Mouse (Mus musculus) hindbrain, embryonic 10.5 days (tissue): ENCODE data around the gene Ndufb2. TPM values are rescaled to one million over a fixed set of nuclear protein-coding genes. Genes with fewer than 3 reads are reported as not detected.

ENCODE experiments used
- DNase-seq: peaks from one replicate; pipeline ENCODE4 v3.0.0-alpha.2; 2017; ENCODE audit warnings: low spot score
- H3K27ac ChIP-seq: fragments of 300-500 bp; sonication (generic); 2 replicates; pipeline ENCODE4 v1.5.1; 2016; ENCODE audit warnings: mild to moderate bottlenecking, moderate library complexity
- H3K27me3 ChIP-seq: fragments of 300-500 bp; sonication (generic); 2 replicates; pipeline ENCODE4 v1.6.1; 2016; ENCODE audit warnings: mild to moderate bottlenecking; ENCODE audit not compliant: poor library complexity, insufficient read depth, severe bottlenecking
- H3K36me3 ChIP-seq: fragments of 300-500 bp; sonication (generic); 2 replicates; pipeline ENCODE4 v1.6.1; 2016; ENCODE audit warnings: mild to moderate bottlenecking, moderate library complexity
- H3K4me1 ChIP-seq: fragments of 300-500 bp; sonication (generic); replicated peaks from 2 replicates; pipeline ENCODE4 v1.6.1; 2016; ENCODE audit warnings: mild to moderate bottlenecking
- H3K4me3 ChIP-seq: fragments of 300-500 bp; sonication (generic); 2 replicates; pipeline ENCODE4 v1.5.1; 2016; ENCODE audit warnings: mild to moderate bottlenecking, moderate library complexity
- H3K9me3 ChIP-seq: fragments of 300-500 bp; sonication (generic); 2 replicates; pipeline ENCODE4 v1.6.1; 2016; ENCODE audit warnings: mild to moderate bottlenecking, moderate library complexity
- WGBS: fragments of 180-500 bp; shearing (Covaris S2); methylation state at CpG from one replicate; pipeline ENCODE4 v1.1.7; 2016; 5-methylcytosine and 5-hydroxymethylcytosine counted together
- polyA plus RNA-seq: library from polyadenylated mRNA; unstranded; fragments of >200 nt; fragmentation: Nextera tagmentation; extraction: Ambion mirVana; gene quantifications from 2 replicates; pipeline ENCODE4 v1.2.1, GENCODE M21; 2016

The Ndufb2 gene
- polyA plus RNA-seq: 292 and 328 TPM in 2 replicates

DNA sequence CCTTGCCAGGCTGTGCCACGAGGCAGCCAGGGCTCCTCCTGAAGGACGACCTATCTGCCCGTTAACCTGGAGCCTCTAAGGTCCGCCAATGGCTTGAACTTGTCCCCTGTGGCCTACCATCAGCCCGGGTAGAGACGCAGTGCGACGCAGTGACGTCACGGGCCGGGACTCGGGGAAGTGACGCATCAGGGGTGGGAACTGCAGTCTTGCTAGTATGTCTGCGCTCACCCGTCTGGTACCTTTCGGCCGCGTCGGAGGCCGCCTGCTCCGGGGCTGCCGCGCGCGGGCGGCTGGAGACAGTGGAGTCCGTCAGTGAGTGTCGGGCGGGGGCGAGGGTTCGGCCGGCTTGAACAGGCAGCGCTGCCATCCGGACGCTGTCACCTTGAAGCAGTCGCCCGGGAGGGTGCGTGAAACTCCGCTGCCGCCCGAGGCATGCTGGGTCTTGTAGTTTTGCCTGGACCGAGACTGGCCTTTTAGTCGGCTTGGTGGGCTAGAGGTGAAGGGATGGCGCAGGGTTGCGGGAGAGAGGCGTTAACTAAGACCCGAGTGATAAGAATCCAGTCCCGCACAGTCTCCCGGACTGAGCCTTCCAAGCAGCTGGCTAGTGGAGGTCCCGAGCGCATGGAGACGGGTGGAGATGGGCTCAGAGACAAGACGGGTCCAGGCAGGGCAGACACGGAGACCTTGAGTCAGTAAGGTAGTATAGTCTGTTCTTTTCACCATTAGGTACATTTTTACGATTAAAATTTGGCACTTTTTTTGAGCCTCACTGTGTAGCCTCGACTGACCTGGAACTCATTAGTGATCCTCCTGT is at the start of gene Ndufb2:
Gene Ndufb2 (plus strand): TSS at position 174 of the 814 bp plus-strand sequence.
- Histone ChIP-seq H3K4me3 (peak within 1 kb of the TSS; percentile 87), H3K27me3 (no peaks in the 10 kb centered on the region), H3K9me3 (no peaks in the 10 kb centered on the region), H3K4me1 (peaks cover 13% of the 10 kb centered on the region), H3K36me3 (peaks cover 34% of the 10 kb centered on the region), H3K27ac (peak within 1 kb of the TSS; percentile 93)
- DNase-seq: peak; percentile 97
- under 1% methylated on average over 56 of the region's 56 CpGs for WGBS

DNA sequence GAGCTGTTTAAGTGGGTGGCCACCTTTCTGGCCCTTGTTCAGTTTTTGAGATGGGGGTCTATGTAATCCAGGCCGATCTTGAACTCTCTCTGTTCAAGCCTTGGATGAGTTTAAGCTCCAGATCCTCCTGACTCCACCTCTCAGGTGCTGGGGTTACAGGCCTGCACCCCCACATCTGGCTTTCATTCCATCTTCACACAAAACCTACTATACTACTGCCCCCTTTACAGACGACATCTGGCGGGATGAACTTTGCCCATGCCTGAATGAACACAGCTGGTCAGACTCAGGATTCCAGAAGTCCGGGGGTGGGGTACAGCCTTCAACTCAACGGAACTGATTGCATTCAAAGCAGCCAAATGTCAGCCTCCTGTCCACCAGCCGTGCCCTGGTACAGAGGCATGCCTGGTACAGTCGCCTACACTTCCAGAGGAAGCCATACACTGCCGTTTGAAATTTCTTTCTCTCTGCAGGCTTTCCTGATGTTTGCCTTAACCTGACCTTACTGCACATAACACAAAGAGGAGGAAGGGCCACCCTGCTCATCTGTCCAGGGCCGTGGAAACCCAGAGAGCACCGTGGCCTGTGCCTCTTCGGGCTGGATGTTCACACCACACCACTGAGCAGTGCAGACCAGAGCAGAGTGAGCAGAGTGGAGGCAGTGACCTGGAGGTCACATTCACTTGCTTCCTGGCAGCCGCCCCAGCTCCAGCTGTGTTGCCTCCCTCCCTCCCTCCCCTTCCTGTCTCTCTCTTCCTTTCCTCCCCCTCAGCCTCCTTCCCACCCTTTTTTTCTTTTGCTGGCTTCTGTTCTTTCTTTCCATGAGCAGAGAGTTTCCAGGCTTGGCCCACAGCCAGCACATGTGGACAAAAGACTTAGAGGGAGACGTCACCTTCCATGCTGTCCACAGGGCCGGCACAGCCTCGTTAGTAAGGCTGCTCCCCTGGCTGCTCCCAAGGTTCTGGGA is 49.5 kb upstream of the Ndufb2 start:
- DNase-seq: peak; percentile 67
- peak overlapping the region; percentile 30 for H3K4me3 ChIP-seq
- H3K4me1 ChIP-seq: peaks cover 88% of the 10 kb centered on the region
- no peaks in the 10 kb centered on the region for H3K9me3 ChIP-seq
- WGBS: 14% methylated on average over 15 of the region's 15 CpGs
- H3K36me3 ChIP-seq: peaks cover 8% of the 10 kb centered on the region; the same call in 1 of the 2 replicates
- peak overlapping the region; percentile 88 for H3K27ac ChIP-seq
- H3K27me3 ChIP-seq: no peaks in the 10 kb centered on the region

DNA sequence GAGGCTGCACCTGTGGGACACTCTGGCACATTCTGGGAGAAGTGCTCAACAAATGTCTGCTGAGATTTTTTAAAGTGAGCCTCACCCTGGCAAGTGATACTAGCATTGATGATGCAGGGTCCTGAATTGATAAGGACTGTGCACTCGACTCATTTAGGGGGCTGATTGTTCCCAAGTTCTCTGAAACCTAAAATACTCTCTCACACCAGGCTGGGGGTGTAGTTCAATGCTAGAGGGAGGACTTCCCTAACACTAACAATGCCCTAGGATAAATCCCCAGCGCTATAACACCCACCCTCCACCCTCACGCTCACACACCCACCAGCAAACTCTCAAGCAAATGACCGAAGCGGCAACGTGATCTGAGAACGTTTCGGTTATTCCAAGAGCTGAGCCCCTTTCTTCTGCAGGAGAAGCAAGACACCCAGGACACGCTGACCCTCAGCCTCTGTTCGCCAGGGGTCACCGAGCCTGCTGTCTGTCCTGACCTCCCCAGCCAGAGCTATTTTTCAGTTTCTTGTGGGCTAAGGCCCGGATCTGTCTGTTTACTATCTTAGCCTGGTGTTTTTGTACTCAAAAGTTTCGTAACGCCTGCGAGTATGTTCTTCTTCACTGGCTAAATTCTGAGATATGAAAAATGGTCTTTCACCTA is 48.5 kb upstream of the Ndufb2 start:
- peaks cover 83% of the 10 kb centered on the region for H3K4me1 ChIP-seq
- WGBS: 13% methylated on average over 15 of the region's 15 CpGs
- no peaks in the 10 kb centered on the region for H3K27me3 ChIP-seq
- H3K27ac ChIP-seq: peak overlapping the region; percentile 88
- no peaks in the 10 kb centered on the region for H3K9me3 ChIP-seq
- peaks cover 18% of the 10 kb centered on the region for H3K36me3 ChIP-seq
- peak overlapping the region; percentile 30; the same call in 1 of the 2 replicates for H3K4me3 ChIP-seq
- DNase-seq: no peak

DNA sequence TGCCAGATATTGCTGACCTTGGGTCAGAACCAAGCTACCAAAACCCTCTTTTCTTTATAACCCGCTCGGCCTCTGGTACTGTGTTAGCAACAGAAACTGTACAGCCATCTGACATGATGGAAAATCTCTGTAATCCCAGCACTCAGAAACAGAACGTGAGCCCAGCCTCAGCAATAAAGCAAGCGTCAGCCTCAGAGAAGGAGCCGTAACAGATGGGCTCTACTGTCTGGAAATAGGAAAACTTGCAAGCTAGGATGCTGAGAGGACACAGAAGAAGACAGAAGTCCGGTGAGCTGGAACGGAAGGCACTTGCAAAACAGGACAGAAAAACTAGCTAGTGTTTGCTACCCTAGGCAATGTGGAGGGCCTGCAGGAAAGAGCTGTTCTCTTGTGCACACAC is 46.9 kb upstream of the Ndufb2 start:
- peak overlapping the region; percentile 88 for H3K27ac ChIP-seq
- 89% methylated on average over 7 of the region's 7 CpGs for WGBS
- peaks cover 67% of the 10 kb centered on the region for H3K4me1 ChIP-seq
- no peak for DNase-seq
- H3K9me3 ChIP-seq: no peaks in the 10 kb centered on the region
- peaks cover 22% of the 10 kb centered on the region for H3K36me3 ChIP-seq
- H3K27me3 ChIP-seq: no peaks in the 10 kb centered on the region
- H3K4me3 ChIP-seq: no peak overlapping the region

DNA sequence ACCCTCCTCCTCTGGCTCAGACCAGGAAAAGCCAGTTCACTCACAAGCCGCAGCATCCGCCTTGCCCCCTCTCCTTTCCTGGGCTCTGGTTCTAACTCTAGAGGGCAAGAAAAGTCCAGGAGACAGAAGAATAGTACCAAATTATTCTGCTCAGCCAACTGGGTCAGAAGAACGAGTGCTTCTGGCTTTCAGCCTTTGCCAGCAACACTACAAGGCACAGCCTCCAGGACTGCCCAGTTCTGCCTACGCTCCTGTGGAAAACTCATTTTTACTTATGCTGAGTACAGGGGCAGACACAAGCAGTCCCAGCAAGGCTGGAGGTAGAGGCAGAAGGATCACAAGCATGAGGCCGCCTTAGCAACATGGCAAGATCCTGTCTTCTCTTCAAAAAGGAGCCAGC is 44.3 kb upstream of the Ndufb2 start:
- 82% methylated on average over 5 of the region's 5 CpGs for WGBS
- no peaks in the 10 kb centered on the region for H3K9me3 ChIP-seq
- no peaks in the 10 kb centered on the region for H3K27me3 ChIP-seq
- H3K4me1 ChIP-seq: peaks cover 59% of the 10 kb centered on the region
- no peak for DNase-seq
- 0 out of 2 replicates have a peak overlapping the region, but pooled peaks have one; percentile 18 for H3K27ac ChIP-seq
- peaks cover 42% of the 10 kb centered on the region for H3K36me3 ChIP-seq
- no peak overlapping the region for H3K4me3 ChIP-seq

DNA sequence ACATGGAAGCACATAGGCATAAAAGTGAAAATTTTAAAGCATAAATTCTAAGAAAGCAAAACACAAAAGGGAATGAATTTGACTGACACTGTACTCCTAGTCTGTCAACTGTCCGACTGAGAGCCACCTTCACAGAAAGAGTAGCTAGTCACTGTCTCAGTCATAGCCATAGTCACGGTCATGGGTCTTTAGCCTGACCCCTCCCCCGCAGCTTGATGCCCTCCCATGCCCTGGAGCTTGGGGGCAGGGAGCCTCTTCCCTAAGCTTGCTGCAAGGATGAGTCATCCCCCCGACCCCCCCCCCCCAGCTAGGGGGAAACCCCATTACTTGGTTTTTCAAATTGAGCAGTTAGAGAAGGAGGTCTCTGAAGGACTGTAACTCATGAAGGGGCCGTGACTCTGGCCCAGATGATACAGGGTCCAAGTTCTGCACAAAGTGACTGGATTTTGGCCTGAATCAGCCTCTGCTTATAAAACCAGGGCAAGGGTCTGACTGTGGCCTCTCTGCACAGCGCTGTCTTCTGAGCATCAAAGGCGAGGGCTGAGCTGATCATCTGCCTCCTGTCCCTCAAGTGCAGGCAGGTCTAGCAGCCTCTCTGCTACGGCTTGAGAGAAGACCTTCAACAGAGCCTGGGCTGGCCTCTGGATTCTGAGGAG is 40.3 kb upstream of the Ndufb2 start:
- Histone ChIP-seq H3K36me3 (peaks cover 60% of the 10 kb centered on the region), H3K9me3 (no peaks in the 10 kb centered on the region), H3K27me3 (no peaks in the 10 kb centered on the region), H3K4me1 (peaks cover 50% of the 10 kb centered on the region), H3K4me3 (no peak overlapping the region), H3K27ac (peak overlapping the region; percentile 46)
- 65% methylated on average over 8 of the region's 8 CpGs for WGBS
- DNase-seq: no peak

DNA sequence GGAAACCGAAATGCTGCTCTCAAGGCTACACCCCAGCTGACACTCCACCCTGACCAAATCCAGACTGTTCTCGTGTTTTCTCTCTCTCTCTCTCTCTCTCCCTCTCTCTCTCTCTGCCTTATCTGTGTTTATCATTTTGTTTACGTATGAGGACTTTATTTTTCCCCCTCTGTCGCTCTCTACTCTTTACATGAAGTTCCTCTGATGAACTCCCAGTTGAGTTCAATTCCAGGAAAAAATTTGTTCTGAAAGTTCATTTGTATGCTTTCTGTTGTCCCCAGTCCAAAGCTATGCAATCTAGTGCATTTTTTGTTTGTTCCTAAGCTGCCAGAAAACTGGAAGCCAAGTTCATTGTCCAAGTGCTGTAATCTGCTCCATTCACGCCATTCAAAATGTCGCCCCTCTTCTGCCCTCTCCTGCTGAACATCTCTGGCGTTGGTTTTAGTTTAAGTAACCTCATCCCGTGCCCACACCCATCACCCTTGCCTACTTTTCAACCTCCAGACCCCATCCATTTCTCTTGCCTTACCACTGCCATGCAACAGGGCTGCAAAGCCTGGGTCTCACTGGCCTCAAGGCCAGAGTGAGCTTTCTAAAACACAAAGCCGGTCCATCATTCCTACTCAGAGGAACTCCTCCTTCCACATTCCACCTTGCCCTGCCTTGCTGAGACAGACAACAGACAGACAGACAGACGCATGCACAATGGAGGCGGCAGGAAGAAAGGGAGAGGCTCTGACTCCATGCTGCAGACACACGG is 37.3 kb upstream of the Ndufb2 start:
- H3K27ac ChIP-seq: peak overlapping the region; percentile 71
- WGBS: 68% methylated on average over 12 of the region's 12 CpGs
- peak overlapping the region; percentile 93 for H3K4me3 ChIP-seq

DNA sequence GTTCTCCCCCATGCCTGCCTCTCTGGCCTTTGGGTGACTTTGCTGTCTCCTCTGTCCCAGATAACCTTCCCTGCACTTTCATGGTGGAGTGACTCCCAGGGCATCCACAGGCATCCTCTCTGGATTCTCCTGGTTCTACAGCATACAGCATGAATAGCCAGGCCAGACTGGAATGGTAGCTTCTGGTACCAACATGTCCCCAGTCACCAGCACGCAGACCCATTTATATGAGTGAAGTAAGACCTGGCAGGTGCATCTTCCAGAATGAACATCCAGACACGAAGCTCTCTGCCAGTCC is 36.8 kb upstream of the Ndufb2 start:
- H3K9me3 ChIP-seq: no peaks in the 10 kb centered on the region
- H3K27ac ChIP-seq: peak overlapping the region; percentile 71
- DNase-seq: no peak
- H3K4me3 ChIP-seq: peak overlapping the region; percentile 93
- no peaks in the 10 kb centered on the region for H3K27me3 ChIP-seq
- peaks cover 37% of the 10 kb centered on the region for H3K36me3 ChIP-seq
- H3K4me1 ChIP-seq: peaks cover 59% of the 10 kb centered on the region
- 89% methylated on average over 2 of the region's 2 CpGs for WGBS

More for the DNA sequence above, 37.3 kb upstream of the Ndufb2 start:
- Histone ChIP-seq H3K4me1 (peaks cover 59% of the 10 kb centered on the region), H3K27me3 (no peaks in the 10 kb centered on the region), H3K9me3 (no peaks in the 10 kb centered on the region), H3K36me3 (peaks cover 38% of the 10 kb centered on the region)
- DNase-seq: no peak

DNA sequence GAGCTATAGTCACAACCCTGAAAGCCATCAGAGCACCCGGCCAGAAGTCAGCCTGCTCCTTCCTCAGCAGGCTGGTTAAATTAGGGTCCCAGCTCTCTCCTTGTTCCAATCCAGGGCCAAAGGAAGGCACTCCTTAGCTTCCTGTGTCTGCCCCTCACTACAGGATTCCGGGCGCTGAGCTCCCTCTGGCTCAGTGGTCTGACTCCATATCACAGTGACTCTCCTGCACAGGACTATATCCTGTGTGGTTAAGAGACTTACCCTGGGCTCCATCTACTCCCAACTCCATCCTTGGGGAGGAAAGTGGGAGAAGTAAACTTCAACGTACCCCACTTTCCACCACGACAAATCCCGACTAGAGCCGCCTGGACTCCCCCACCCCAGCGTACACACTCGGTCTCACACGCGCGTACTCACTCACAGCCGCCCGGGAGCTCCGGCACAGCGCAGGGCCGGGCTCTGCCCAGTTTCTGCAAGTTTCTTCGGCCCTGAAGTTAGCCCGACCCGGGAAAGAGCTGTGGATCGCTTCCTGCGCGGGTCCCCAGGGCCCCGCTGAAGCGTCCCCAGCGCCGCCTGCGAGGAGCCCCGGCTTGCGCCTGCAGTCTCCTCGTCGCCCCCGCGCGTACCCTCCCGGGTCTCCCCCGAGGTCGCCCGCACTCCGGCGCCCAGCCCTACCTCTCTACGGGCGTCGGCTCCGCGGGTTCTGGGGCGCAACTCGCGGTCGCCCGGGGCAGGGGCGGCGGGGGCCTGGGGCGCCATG is 35.3 kb upstream of the Ndufb2 start:
- Histone ChIP-seq H3K27ac (peak overlapping the region; percentile 100), H3K4me1 (peaks cover 55% of the 10 kb centered on the region), H3K9me3 (no peaks in the 10 kb centered on the region), H3K27me3 (no peaks in the 10 kb centered on the region), H3K36me3 (peaks cover 23% of the 10 kb centered on the region), H3K4me3 (peak overlapping the region; percentile 93)
- WGBS: under 1% methylated on average over 51 of the region's 54 CpGs
- peak; percentile 69 for DNase-seq

DNA sequence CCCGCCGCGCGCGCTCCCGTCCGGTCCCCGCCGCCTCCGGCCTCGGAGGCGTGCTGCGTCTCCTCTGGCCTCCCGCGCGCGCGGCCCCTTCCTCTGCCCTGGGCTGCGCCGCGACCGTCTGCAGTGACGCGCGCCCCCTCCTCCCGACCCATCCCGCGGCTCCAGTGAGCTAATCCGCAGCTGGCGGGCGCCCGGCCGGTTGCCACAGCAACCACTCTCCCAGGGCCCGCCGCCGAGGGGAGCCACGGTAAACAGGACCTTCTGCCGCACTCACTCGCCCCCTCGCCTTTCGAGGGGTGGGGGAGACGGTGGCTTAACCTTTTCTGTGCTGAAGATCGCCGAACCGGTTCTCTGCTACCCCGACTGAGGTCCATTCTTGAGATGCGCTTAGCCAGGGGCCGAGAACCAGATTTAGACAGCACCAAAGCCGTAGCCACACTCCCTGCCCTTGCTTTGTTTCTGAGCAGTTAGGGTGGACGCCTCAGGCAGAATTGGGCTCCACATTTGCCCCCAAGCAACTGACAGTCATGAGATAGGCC is 34.6 kb upstream of the Ndufb2 start, which contains the start of gene Dennd2a:
Gene Dennd2a (minus strand): TSS at position 145 of the 539 bp plus-strand sequence.
- Histone ChIP-seq H3K36me3 (peaks cover 18% of the 10 kb centered on the region), H3K27ac (peak within 1 kb of the TSS; percentile 100), H3K9me3 (no peaks in the 10 kb centered on the region), H3K4me3 (peak within 1 kb of the TSS; percentile 93), H3K4me1 (peaks cover 50% of the 10 kb centered on the region), H3K27me3 (no peaks in the 10 kb centered on the region)
- peak; percentile 94 for DNase-seq
- WGBS: under 1% methylated on average over 50 of the region's 50 CpGs
